Mouse (Mus musculus): ENCODE measurements around the gene Gm11639. TPM values are rescaled to one million over a fixed set of nuclear protein-coding genes. Genes with fewer than 3 reads are reported as not detected.
"Not testable (repeated sequence)": the region's sequence is repeated elsewhere in the genome, so short reads cannot be mapped to it uniquely, and the experiment has no call there.

Gene Gm11639
- total and polyA plus RNA-seq, 3 experiments: not detected

- TF ChIP-seq POLR2A (IDR thresholded peaks at IDR 0.05; ENCODE audit: control insufficient read depth in 1 of 2, insufficient read depth in 1 of 2, low read depth in 1 of 2, low read length in 2 of 2, poor library complexity in 1 of 2): 0 out of 4 replicates have a peak, but pooled peaks of 1 of the 2 experiments have one; percentile 7
Measured at GRCm38 (mm10) chr11:105137255-105137654, 451.7 kb downstream of the Gm11639 start.

GRCm38 (mm10) chr11:105140512-105140911 lies 455.0 kb downstream of the Gm11639 start:
- DNase-seq (ENCODE audit: low read depth, low spot score); H3K27ac ChIP-seq (ENCODE audit: control insufficient read depth, low read depth, low read length); H3K9me3 ChIP-seq (replicated peaks; ENCODE audit: insufficient read depth, low read length); H3K9ac ChIP-seq (ENCODE audit: control insufficient read depth, low read depth, low read length, poor library complexity, severe bottlenecking); H3K36me3 ChIP-seq (ENCODE audit: control insufficient read depth in 1 of 2, insufficient read depth in 2 of 2, low read length in 2 of 2); H3K4me1 ChIP-seq (ENCODE audit: control insufficient read depth in 1 of 2, insufficient read depth in 2 of 2, low read length in 2 of 2); H3K79me2 ChIP-seq (ENCODE audit: control insufficient read depth, insufficient read depth, low read length, poor library complexity); H3K4me3 ChIP-seq (ENCODE audit: control insufficient read depth in 1 of 2, insufficient read depth in 1 of 2, low read depth in 2 of 2, low read length in 2 of 2); H3K27me3 ChIP-seq (ENCODE audit: control insufficient read depth in 1 of 2, insufficient read depth in 2 of 2, low read length in 2 of 2): not testable (repeated sequence)
- peak; percentile 89 for TF ChIP-seq MAFK (IDR thresholded peaks at IDR 0.05; ENCODE audit: borderline replicate concordance, low read depth, low read length)
- TF ChIP-seq ZNF384 (IDR thresholded peaks at IDR 0.05; ENCODE audit: low read depth, low read length): peak; percentile 77

More at GRCm38 (mm10) chr11:105137255-105137654, 451.7 kb downstream of the Gm11639 start:
- not testable (repeated sequence) for H3K79me2 ChIP-seq (ENCODE audit: control insufficient read depth, insufficient read depth, low read length, poor library complexity); H3K4me3 ChIP-seq (ENCODE audit: control insufficient read depth in 1 of 2, insufficient read depth in 1 of 2, low read depth in 2 of 2, low read length in 2 of 2); DNase-seq (ENCODE audit: low read depth, low spot score); H3K9me3 ChIP-seq (replicated peaks; ENCODE audit: insufficient read depth, low read length); H3K9ac ChIP-seq (ENCODE audit: control insufficient read depth, low read depth, low read length, poor library complexity, severe bottlenecking); H3K27ac ChIP-seq (ENCODE audit: control insufficient read depth, low read depth, low read length); H3K4me1 ChIP-seq (ENCODE audit: control insufficient read depth in 1 of 2, insufficient read depth in 2 of 2, low read length in 2 of 2); H3K27me3 ChIP-seq (ENCODE audit: control insufficient read depth in 1 of 2, insufficient read depth in 2 of 2, low read length in 2 of 2)
- H3K36me3 ChIP-seq (ENCODE audit: control insufficient read depth in 1 of 2, insufficient read depth in 2 of 2, low read length in 2 of 2): peaks cover 0 to 22% of the 10 kb centered on the region in 2 experiments; a peak in 2 of 4 replicates

- no peaks in the 10 kb centered on the region for H3K4me1 ChIP-seq (ENCODE audit: control insufficient read depth in 1 of 2, insufficient read depth in 2 of 2, low read length in 2 of 2)
- no peaks in the 10 kb centered on the region for H3K9me3 ChIP-seq (replicated peaks; ENCODE audit: insufficient read depth, low read length)
- H3K9ac ChIP-seq (ENCODE audit: control insufficient read depth, low read depth, low read length, poor library complexity, severe bottlenecking): no peak overlapping the region
- no peak for DNase-seq (ENCODE audit: low read depth, low spot score)
- no peaks in the 10 kb centered on the region for H3K27me3 ChIP-seq (ENCODE audit: control insufficient read depth in 1 of 2, insufficient read depth in 2 of 2, low read length in 2 of 2)
- no peak overlapping the region for H3K4me3 ChIP-seq (ENCODE audit: control insufficient read depth in 1 of 2, insufficient read depth in 1 of 2, low read depth in 2 of 2, low read length in 2 of 2)
- peaks cover 0 to 7% of the 10 kb centered on the region in 2 experiments; a peak in 2 of 4 replicates for H3K36me3 ChIP-seq (ENCODE audit: control insufficient read depth in 1 of 2, insufficient read depth in 2 of 2, low read length in 2 of 2)
- H3K79me2 ChIP-seq (ENCODE audit: control insufficient read depth, insufficient read depth, low read length, poor library complexity): no peaks in the 10 kb centered on the region
- no peak overlapping the region for H3K27ac ChIP-seq (ENCODE audit: control insufficient read depth, low read depth, low read length)
- TF ChIP-seq MAZ (IDR thresholded peaks at IDR 0.05; ENCODE audit: low read depth, low read length) (no peak), RCOR1 (IDR thresholded peaks at IDR 0.05; ENCODE audit: low read depth, low read length) (no peak), JUND (IDR thresholded peaks at IDR 0.05; ENCODE audit: low read depth, low read length) (no peak), POLR2AphosphoS5 (IDR thresholded peaks at IDR 0.05; ENCODE audit: borderline replicate concordance, low read depth, low read length) (no peak), TCF12 (IDR thresholded peaks at IDR 0.05; ENCODE audit: low read depth, low read length) (no peak), ZC3H11A (IDR thresholded peaks at IDR 0.05; ENCODE audit: low read depth, low read length) (no peak), EP300 (IDR thresholded peaks at IDR 0.05; ENCODE audit: low read depth in 1 of 2, low read length in 2 of 2) (no peak), MEF2A (IDR thresholded peaks at IDR 0.05; ENCODE audit: extremely low read depth, insufficient replicate concordance, low read depth, low read length, poor library complexity, severe bottlenecking) (no peak), CHD1 (IDR thresholded peaks at IDR 0.05; ENCODE audit: low read depth, low read length) (no peak), UBTF (IDR thresholded peaks at IDR 0.05; ENCODE audit: borderline replicate concordance, insufficient read depth, low read depth, low read length) (no peak), ZMIZ1 (IDR thresholded peaks at IDR 0.05; ENCODE audit: low read depth, low read length) (no peak), KAT2A (conservative IDR thresholded peaks at IDR 0.05; ENCODE audit: low read depth, low read length) (no peak), TBP (IDR thresholded peaks at IDR 0.05; ENCODE audit: low read depth, low read length) (no peak), POLR2A (IDR thresholded peaks at IDR 0.05; ENCODE audit: control insufficient read depth in 1 of 2, insufficient read depth in 1 of 2, low read depth in 1 of 2, low read length in 2 of 2, poor library complexity in 1 of 2) (no peak; a peak in 1 of 4 replicates), MAX (IDR thresholded peaks at IDR 0.05; ENCODE audit: low read length) (no peak), ETS1 (IDR thresholded peaks at IDR 0.05; ENCODE audit: low read depth, low read length) (no peak)
Measured at GRCm38 (mm10) chr11:105141115-105141514, 455.6 kb downstream of the Gm11639 start.

Measured in MEL (cell line).